Mouse (Mus musculus) layer of hippocampus, adult 9-11 months (tissue): ENCODE results near the gene Eif2b2.

Experiments used
- DNase-seq: peaks from one replicate; pipeline ENCODE4 v3.0.0; 2022

Gene Eif2b2

DNA sequence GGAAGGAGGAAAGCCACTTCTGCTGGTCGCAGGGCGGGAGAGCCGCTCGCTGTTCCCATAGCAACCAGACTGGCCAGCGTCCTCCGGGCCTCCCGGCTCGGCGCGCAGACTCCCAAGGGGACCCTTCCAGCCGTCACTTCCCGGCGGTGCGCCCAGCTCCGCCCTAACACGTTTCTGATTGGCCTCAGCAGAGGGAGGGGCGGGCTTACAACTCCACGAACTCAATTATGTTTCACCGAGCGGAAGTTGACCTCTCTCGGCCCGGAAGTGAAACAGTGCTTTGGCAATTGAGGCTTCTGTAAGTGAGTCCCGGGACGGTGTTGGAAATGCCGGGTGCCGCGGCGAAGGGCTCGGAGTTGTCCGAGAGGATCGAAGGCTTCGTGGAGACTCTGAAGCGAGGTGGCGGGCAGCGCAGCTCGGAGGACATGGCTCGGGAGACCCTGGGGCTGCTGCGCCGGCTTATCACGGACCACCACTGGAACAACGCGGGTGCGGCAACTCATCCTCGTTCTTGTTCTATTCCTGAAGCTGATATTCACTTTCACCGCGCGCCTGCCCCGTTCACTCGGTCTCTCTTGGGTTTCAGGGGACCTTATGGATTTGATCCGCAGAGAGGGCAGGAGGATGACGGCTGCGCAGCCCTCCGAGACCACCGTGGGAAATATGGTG lies at the start of gene Eif2b2:
Eif2b2 (plus strand) TSS at position 246 of the 669 bp plus-strand sequence.
- peak; percentile 98 for DNase-seq

DNA sequence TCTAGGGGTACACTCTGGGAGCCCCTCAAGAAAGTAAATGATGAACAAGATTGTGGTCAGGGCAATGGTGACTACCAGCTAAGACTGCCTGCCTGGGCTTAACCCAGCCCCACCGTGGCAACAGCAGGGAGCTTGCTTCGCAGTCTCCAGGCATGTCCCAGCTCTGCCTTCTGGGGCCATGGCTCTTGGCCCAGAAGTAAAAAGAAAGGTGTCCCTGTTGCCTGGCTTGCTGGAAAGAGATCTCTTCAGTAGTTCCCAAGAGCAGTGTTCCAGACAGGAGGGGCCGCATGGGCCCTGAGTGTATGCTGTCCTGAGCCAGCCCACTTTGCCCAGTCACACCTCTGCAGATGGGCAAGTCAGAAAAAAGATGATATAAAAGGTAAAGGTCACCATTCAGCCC lies 49.4 kb upstream of the Eif2b2 start:
- DNase-seq = no peak

DNA sequence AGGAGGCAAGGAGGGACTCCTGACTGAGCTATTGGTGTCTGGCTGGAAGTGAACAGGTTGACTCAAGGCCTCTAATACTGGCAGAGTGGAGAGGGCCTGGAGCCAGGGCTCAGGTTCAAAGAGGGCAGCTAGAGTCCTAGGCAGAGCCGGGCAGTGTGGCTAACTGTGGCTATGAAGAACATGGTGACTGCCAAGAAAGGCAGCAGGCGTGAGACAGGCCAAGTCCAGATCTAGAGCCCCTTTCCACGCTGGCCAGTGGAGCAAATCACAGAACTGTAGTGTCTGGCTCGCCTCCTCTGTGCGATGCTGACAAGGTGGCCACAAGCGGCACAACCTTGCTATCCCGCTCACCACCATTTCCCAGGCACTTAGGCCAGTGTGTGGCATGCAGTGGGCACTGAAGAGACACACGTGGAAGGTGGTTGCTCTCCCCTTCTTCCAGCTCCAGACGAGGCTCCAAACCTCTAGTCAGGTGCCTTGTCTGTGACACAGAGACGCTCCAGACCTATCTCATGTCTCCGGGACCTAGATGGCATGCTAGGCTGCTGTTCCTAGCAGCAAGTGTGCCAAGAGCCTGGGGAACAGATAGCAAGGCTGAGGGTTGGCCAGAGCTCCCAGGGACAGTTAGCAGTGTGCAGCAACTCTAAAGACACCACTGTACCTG lies 48.9 kb upstream of the Eif2b2 start:
- no peak for DNase-seq

- no peak for DNase-seq
These were observed 48.4 kb upstream of the Eif2b2 start for GRCm38 (mm10) chr12:85170948-85171307.

- no peak for DNase-seq
These were observed 45.3 kb upstream of the Eif2b2 start for GRCm38 (mm10) chr12:85174016-85174415.

- no peak for DNase-seq
These were observed 44.1 kb upstream of the Eif2b2 start for GRCm38 (mm10) chr12:85175087-85175675.

DNA sequence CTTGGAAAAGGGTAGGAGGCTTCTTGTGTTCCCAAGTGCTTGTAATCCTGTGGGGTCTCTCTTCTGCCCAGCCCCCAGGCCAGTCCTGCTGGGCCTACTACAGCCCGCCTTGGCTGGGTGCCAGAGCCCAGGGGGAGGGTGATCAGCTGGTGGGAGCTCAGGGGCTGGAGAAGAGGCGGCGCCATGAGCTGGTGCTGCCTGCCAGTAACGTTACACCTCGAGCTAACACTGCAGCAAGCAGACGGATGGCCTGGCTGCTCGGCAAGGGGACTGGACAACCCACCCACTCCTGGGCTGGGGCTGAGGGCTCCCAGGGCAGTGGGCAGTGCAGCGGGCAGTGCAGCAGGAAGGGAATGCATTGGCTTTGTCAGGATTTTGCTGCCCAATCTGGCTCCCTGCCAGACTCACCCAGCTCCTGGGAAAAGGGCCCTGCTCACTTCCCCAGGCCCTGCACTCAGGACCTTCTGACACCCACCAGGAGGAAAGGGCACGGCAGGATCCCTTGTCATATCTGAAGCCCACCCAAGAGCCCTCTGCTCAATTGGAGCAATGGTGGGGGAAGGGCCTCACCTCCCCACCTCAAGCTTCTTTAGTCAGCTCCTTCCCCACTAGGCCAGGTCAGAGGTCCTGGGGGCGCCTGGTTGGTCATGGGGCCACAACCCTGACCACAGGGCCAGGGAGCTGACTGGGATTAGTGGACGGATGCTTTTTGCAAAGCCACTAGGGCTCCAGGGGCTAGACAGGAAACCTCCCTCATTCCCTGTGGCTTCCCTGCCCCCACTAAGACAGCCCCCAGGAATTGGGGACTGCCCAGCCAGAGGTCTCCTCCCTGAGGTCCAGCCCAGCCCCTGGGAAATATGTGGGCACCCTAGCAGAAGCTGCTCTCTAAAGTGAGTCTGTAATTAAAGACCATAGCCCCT lies 43.1 kb upstream of the Eif2b2 start:
- no peak for DNase-seq

- DNase-seq = no peak
These were observed 42.3 kb upstream of the Eif2b2 start for GRCm38 (mm10) chr12:85176846-85177523.

DNA sequence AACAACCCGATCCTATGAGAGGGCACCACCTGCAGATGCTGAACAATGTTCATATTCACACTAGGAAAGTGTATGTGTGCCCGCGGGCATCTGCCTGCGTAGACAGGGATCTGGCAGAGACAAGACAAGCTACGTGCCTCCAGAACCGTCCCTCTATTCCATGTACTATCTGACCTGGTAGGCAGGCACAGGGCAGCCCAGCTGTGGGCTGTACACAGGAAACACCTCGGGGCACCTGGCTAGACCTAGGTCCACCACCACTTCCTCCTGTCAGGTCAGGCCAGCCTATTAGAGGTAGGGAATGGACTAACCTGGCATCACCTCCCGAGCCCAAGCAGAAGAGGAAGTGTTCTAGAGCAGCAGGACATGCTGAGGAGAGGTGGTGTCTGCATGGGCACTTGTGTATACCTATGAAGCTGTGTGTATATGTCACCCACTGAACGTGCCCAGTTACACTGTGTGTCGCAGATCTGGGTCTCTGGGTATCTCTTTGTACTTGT lies 41.5 kb upstream of the Eif2b2 start, which contains the start of gene Pgf:
Pgf (minus strand) TSS at position 51 of the 500 bp plus-strand sequence.
- DNase-seq = no peak

DNA sequence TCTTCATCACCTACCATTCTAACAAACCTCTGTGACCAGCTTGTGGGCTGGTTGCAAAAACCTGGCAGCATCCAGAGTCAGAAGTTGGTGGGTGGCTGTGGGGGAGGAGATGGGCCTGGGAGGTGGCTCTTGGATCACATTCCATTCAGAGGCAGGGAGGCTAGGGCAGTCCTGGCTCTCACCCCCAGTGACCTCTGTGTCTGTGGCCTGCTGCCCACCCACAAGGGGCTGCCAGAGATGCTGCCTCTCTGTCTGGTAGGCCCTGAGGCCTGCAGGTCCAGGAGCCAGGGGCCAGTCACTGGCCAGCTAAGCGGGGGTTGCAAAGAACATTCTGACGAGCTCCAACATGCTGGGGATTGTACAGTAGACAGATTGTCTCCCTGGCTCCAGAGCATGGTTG lies 41.0 kb upstream of the Eif2b2 start:
- no peak for DNase-seq

DNA sequence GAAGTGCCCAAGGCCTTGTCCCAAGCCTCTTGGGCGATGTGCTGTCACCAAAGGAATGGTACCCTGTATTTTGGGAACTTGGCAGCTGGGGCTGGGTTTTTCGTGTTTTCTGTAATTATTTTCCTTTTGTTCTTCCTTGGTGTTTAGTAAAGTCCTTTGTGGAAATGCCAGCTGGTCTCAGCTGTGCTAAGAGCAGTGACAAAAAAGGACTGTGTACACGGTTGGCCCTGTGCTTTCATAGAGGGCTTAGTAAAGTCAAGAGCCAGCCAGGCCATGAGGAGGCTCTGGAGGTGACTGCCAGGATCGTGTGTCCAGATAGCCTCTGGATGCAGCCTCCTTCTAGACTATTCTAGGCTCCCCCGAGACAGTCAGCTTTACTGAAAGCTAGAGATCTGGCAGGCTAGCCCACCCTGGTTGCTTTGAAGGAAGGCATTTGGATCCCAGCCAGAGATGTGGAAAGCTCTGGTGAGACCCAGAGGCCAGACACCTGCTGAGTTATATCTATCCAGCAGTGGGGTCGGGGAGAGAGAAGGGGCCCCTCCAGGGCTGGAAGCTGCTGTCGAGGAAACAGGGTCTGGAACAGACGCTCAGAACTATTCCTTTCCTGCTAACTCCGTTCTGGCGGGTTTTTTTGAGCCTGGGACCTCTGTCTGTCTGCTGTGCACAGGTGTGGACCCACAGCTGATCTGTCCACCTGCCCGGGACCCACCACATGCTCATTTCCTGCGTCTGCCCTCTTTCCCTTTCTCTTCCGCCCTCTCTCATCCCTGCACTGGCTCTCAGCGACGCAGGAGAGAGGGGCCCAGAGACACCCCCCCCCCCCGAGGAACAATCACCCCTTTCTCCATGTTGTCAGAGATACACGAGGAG lies 37.6 kb upstream of the Eif2b2 start:
- DNase-seq = no peak

GRCm38 (mm10) chr12:85182345-85182643 lies 37.0 kb upstream of the Eif2b2 start:
- DNase-seq = no peak

DNA sequence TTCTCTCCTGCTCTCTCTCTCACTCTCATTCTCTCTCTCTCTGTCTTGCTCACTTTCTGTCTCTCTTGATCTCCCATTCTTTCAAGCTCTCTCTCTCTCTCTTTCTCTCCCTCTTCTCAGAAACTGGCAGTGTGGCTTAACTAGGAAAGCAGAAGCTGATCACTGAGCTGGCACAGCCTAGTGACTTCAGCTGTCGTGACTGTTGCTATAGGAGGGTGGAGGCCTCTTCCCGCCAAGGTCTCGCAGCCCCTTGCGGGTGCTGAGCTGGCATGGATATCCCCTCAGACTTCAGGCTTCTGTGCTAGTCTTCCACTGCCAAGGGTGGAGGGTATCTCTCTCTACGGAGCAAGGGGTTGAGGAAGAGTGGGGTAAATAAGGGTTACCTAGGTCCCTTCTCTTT lies 36.4 kb upstream of the Eif2b2 start:
- no peak for DNase-seq

- DNase-seq = no peak
These were observed 35.2 kb upstream of the Eif2b2 start for GRCm38 (mm10) chr12:85184118-85184517.

DNA sequence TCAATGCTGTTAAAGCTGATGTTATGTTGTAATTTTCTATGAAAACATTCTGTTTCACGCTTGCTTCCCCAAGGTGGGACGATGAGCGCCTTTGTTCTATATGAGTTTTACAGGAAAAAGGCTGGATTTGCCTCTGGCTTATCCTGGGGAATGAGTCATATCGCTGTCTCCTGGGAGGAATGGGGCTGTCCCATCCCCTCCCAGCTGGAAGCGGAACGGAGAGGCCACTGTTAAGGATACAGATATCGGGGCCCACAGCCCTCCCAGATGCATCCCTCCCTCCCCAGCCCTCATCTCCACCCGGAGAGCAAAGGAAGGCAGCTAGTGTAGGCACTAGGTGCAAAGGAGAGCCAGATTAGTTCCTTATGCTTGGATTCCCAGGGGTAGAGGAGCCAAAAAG lies 33.5 kb upstream of the Eif2b2 start:
- DNase-seq = no peak

- no peak for DNase-seq
These were observed 32.9 kb upstream of the Eif2b2 start for GRCm38 (mm10) chr12:85186361-85186760.

GRCm38 (mm10) chr12:85190290-85190689 lies 29.0 kb upstream of the Eif2b2 start:
- no peak for DNase-seq

- no peak for DNase-seq
These were observed 26.7 kb upstream of the Eif2b2 start for GRCm38 (mm10) chr12:85192461-85193108.

GRCm38 (mm10) chr12:85193146-85193545 lies 26.1 kb upstream of the Eif2b2 start:
- DNase-seq = no peak

DNA sequence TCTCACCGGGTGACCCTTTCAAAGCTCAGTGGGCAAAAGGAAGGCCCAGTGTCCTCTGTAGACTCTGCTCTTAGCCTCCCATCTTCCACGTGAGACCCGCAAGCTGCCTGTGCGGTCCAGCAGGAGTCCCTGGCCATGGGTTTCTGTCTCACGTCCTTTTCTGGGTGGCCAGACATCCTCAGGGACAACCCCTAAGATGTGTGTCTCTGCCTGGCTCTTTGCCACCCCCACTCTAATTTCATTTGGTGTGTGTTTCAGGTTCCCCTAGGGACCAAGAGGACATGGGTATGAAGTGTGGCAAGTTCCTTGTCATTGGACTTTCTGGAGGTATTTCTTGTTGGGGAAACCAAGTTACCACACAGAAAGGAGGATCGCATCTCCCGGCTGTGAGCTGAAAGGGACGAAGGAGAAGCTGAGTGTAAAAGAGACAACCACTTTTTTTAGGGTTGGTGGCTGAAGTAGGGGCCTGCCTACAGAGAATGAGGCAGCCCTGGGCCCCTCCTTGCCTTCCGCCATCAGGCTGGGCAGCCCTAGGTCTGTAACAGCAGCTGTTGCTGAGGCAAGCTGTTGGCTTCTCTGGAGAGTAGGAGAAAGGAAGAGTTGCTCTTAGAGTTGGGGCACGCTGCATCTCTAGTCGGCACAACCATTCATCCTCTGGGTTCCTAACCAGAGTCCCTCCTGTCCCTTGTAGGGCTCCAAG lies 25.2 kb upstream of the Eif2b2 start:
- DNase-seq = no peak
